Mouse (Mus musculus) intestine, embryonic 15.5 days (tissue): ENCODE measurements at regions not wholly inside any gene's neighbourhood (a gene's known extent, or its start where the extent isn't known, plus 50 kb on each side); places are given as distances from the start of the nearest gene placed in this dataset.

ENCODE experiments used
- ATAC-seq: fragments of 200-750 bp; cut with Nextera tagmentation; 2 replicates; pipeline ENCODE4 v1.8.0; 2017; ENCODE audit warnings: moderate TSS enrichment, moderate library complexity
- H3K27ac ChIP-seq: fragments of 300-500 bp; sonication (generic); 2 replicates; pipeline ENCODE4 v1.5.1; 2015; ENCODE audit warnings: mild to moderate bottlenecking, inconsistent platforms
- H3K27me3 ChIP-seq: fragments of 300-500 bp; sonication (generic); replicated peaks from 2 replicates; pipeline ENCODE4 v1.6.1; 2015; ENCODE audit warnings: inconsistent platforms
- H3K36me3 ChIP-seq: fragments of 300-500 bp; sonication (generic); 2 replicates; pipeline ENCODE4 v1.6.1; 2015; ENCODE audit warnings: inconsistent platforms
- H3K4me1 ChIP-seq: fragments of 300-500 bp; sonication (generic); replicated peaks from 2 replicates; pipeline ENCODE4 v1.6.1; 2015; ENCODE audit warnings: inconsistent platforms
- H3K4me2 ChIP-seq: fragments of 300-500 bp; sonication (generic); replicated peaks from 2 replicates; pipeline ENCODE4 v1.6.1; 2015; ENCODE audit warnings: mild to moderate bottlenecking, inconsistent platforms
- H3K4me3 ChIP-seq: fragments of 300-500 bp; sonication (generic); replicated peaks from 2 replicates; pipeline ENCODE4 v1.5.1; 2015; ENCODE audit warnings: inconsistent platforms
- H3K9ac ChIP-seq: fragments of 300-500 bp; sonication (generic); 2 replicates; pipeline ENCODE4 v1.6.1; 2015; ENCODE audit warnings: inconsistent platforms
- H3K9me3 ChIP-seq: fragments of 300-500 bp; sonication (generic); 2 replicates; pipeline ENCODE4 v1.6.1; 2016; ENCODE audit warnings: inconsistent platforms
- WGBS: fragments of 180-500 bp; shearing (Covaris S2); methylation state at CpG from one replicate; pipeline ENCODE4 v1.1.7; 2015; 5-methylcytosine and 5-hydroxymethylcytosine counted together

DNA sequence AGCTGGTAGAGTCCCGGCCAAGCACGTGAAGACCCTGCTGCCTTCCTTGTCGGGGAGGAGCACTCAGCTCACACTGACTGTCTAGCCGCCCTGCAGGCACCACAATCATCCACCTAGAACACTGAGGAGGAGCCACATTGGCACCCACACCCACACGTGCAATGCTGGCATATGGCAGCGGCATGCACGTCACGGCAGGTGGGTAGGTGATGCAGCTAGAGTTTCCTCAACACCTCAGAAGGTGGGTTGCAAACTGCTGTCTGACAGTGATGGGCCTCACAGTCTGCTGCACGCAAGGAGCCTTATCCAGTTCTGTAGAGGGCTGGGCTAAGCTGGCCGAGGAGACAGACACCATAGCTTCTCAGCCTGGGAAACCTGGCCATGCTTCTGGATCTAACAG is 51.2 kb upstream of the Nectin1 start:
- H3K27me3 ChIP-seq = no peaks in the 10 kb centered on the region
- no peak for ATAC-seq
- no peak overlapping the region for H3K27ac ChIP-seq
- H3K9ac ChIP-seq = no peak overlapping the region
- no peak overlapping the region for H3K4me3 ChIP-seq
- H3K4me2 ChIP-seq = no peak overlapping the region
- 85% methylated on average over 10 of the region's 10 CpGs for WGBS
- no peaks in the 10 kb centered on the region for H3K9me3 ChIP-seq
- no peaks in the 10 kb centered on the region for H3K4me1 ChIP-seq
- H3K36me3 ChIP-seq = no peaks in the 10 kb centered on the region
